Mouse (Mus musculus) ZHBTc4 (cell line): ENCODE results near the gene Mob1a.

Experiments used
- DNase-seq: peaks from one replicate; pipeline ENCODE4 v3.0.0-alpha.2; 2011; ENCODE audit warnings: low read depth, low spot score

The Mob1a gene

GRCm38 (mm10) chr6:83385569-83386090 lies 59.8 kb downstream of the Mob1a start:
- DNase-seq, result peak; percentile 60

GRCm38 (mm10) chr6:83392166-83392780 lies 66.5 kb downstream of the Mob1a start:
- no peak for DNase-seq
